In the genomic region with DNA sequence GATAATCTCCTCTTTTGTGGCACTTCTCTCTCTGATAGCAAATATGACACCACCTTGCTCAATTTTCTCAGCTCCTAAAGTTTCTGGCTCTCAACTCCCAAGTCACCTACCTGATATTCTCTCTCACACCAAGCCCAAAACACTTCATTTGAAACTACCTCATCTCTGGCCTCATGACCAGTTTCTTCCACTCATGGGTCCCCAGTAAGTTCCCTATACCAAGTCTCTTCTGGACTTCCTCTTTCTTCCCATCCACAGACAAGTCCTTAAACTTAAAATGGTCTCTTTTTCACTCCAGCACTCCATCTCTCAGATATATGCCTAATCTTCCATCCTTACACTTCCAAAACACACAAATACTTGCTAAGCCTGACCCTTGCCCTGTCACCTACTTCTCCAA, we compare ENCODE assay signal across 28 mouse cellular contexts. TPM values are rescaled to one million over a fixed set of nuclear protein-coding genes. Genes with fewer than 3 reads are reported as not detected.
"Had no signal": no experiment of that assay in that cellular context is flagged by ENCODE, and none has a peak within 500 bp of the region (broad histone marks: within the 10 kb centered on the region; RNA-seq: fewer than 3 reads in every experiment).

No protein-coding gene starts in this region.

- H3K4me2 ChIP-seq: kidney, embryonic 15.5 days; limb, embryonic 13.5 days; liver, embryonic 12.5 days; liver, embryonic 15.5 days; lung, embryonic 15.5 days; midbrain, embryonic 11.5 days; neural tube, embryonic 12.5 days; neural tube, embryonic 15.5 days had no signal

- H3K9ac ChIP-seq: kidney, embryonic 15.5 days; limb, embryonic 13.5 days; liver, embryonic 12.5 days; liver, embryonic 15.5 days; lung, embryonic 15.5 days; neural tube, embryonic 12.5 days; neural tube, embryonic 15.5 days had no signal

- H3K27ac ChIP-seq: kidney, embryonic 15.5 days; limb, embryonic 10.5 days; limb, embryonic 13.5 days; liver, embryonic 12.5 days; liver, embryonic 15.5 days; lung, embryonic 15.5 days; macrophage; neural tube, embryonic 12.5 days; neural tube, embryonic 15.5 days had no signal

- H3K4me3 ChIP-seq: kidney, embryonic 15.5 days; limb, embryonic 10.5 days; limb, embryonic 13.5 days; liver, embryonic 12.5 days; liver, embryonic 15.5 days; lung, embryonic 15.5 days; neural tube, embryonic 12.5 days; neural tube, embryonic 15.5 days had no signal

- DNase-seq: kidney, adult 11 months; kidney, adult 8-10 months; kidney, postnatal 10 days; kidney, postnatal 36 days; liver; lung, adult 18-20 months; lung, postnatal 14 days; midbrain, embryonic 14.5 days; retina, postnatal 1 day; right cerebral cortex, postnatal 25 days; spleen, adult 18-20 months; thymus, adult 18-20 months; thymus, postnatal 36 days had no signal

- H3K9me3 ChIP-seq: kidney, embryonic 15.5 days; limb, embryonic 10.5 days; limb, embryonic 13.5 days; liver, embryonic 12.5 days; liver, embryonic 15.5 days; lung, embryonic 15.5 days; neural tube, embryonic 12.5 days; neural tube, embryonic 15.5 days had no signal

- H3K27me3 ChIP-seq: kidney, embryonic 15.5 days; limb, embryonic 13.5 days; liver, embryonic 12.5 days; liver, embryonic 15.5 days; lung, embryonic 15.5 days; neural tube, embryonic 12.5 days; neural tube, embryonic 15.5 days had no signal

- ATAC-seq: liver, embryonic 12.5 days had no signal

- H3K4me1 ChIP-seq: kidney, embryonic 15.5 days; limb, embryonic 10.5 days; limb, embryonic 13.5 days; liver, embryonic 12.5 days; liver, embryonic 15.5 days; lung, embryonic 15.5 days; neural tube, embryonic 12.5 days; neural tube, embryonic 15.5 days had no signal

- H3K36me3 ChIP-seq: kidney, embryonic 15.5 days; limb, embryonic 10.5 days; limb, embryonic 13.5 days; liver, embryonic 12.5 days; liver, embryonic 15.5 days; lung, embryonic 15.5 days; neural tube, embryonic 12.5 days; neural tube, embryonic 15.5 days had no signal

RNA-seq across cellular contexts. Expression of gene Klrb1f, which starts 12.3 kb away (rescaled TPM):
- total RNA-seq: layer of hippocampus, postnatal 14 days; left cerebral cortex, postnatal 25 days had no signal
- polyA plus RNA-seq: limb, embryonic 13.5 days; testis, adult 2 months had no signal

RNA-seq across cellular contexts. Expression of gene Clec2e, which starts 42.7 kb away (rescaled TPM):
- total RNA-seq: layer of hippocampus, postnatal 14 days; left cerebral cortex, postnatal 25 days; megakaryocyte-erythroid progenitor cell, adult 5-6 weeks; midbrain, postnatal 0 days had no signal
- polyA plus RNA-seq: limb, embryonic 10.5 days; limb, embryonic 13.5 days; liver, embryonic 12.5 days; liver, embryonic 15.5 days; lung, embryonic 15.5 days; midbrain, embryonic 11.5 days; midbrain, embryonic 14.5 days; midbrain, postnatal 0 days; neural tube, embryonic 12.5 days; neural tube, embryonic 15.5 days; testis, adult 2 months had no signal
